ENCODE assay signal across 9 mouse cellular contexts in the genomic region with DNA sequence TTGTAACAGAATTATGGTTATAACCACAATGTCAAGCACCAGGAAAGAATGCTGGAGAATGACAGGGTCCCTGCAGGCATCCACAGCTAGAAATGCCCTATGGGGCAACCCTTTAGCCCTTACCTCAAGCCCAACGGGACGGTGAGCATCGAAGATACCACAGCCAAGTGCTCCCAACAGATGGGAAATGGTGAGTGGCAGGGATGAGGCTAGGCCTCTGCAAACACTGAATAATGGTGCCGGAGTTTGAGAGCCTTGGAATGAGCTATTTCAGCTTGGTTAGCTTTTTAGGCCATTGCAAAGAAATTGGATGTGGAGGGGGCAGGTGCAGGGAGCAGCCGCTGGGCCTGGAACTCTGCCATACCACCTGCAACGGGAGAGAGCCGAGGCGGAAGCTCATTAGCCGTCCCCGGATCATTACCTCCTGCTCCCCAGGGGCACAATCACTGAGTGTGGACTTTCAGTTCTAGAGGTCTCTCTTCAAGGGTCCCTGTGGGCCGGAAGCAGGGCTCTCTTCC.
DNase-seq lines count a peak whose midpoint lies in the region; ATAC-seq lines count a peak whose summit lies in the region.
"Had no signal": no experiment of that assay in that cellular context is flagged by ENCODE, and none has a peak within 500 bp of the region (broad histone marks: within the 10 kb centered on the region; RNA-seq: fewer than 3 reads in every experiment).

No protein-coding gene starts in this region.

- no peak overlapping the region for H3K4me3 ChIP-seq in midbrain, embryonic 15.5 days
- no peak overlapping the region for H3K4me3 ChIP-seq in midbrain, embryonic 11.5 days (ENCODE audit: low read depth, low read length)
- H3K4me3 ChIP-seq in hindbrain, embryonic 16.5 days (ENCODE audit: low read length): no peak overlapping the region
- H3K4me3 ChIP-seq in neural tube, embryonic 14.5 days (ENCODE audit: low read depth, low read length): no peak overlapping the region
- H3K4me3 ChIP-seq: heart, embryonic 13.5 days had no signal

- H3K27me3 ChIP-seq in midbrain, embryonic 15.5 days (replicated peaks): no peaks in the 10 kb centered on the region
- H3K27me3 ChIP-seq in midbrain, embryonic 11.5 days (ENCODE audit: control insufficient read depth, insufficient read depth, low read length): no peaks in the 10 kb centered on the region
- no peaks in the 10 kb centered on the region for H3K27me3 ChIP-seq in hindbrain, embryonic 16.5 days (replicated peaks; ENCODE audit: control insufficient read depth, insufficient read depth, low read length)
- H3K27me3 ChIP-seq in neural tube, embryonic 14.5 days (ENCODE audit: control insufficient read depth, insufficient read depth, low read length): no peaks in the 10 kb centered on the region
- H3K27me3 ChIP-seq: heart, embryonic 13.5 days; Patski had no signal

- no peaks in the 10 kb centered on the region for H3K9me3 ChIP-seq in midbrain, embryonic 15.5 days
- H3K9me3 ChIP-seq in midbrain, embryonic 11.5 days (ENCODE audit: control insufficient read depth, low read length): no peaks in the 10 kb centered on the region
- H3K9me3 ChIP-seq in hindbrain, embryonic 16.5 days (ENCODE audit: control insufficient read depth, low read length): no peaks in the 10 kb centered on the region
- no peaks in the 10 kb centered on the region for H3K9me3 ChIP-seq in neural tube, embryonic 14.5 days (ENCODE audit: control insufficient read depth, low read length)
- H3K9me3 ChIP-seq: heart, embryonic 13.5 days had no signal

- no peak overlapping the region for H3K9ac ChIP-seq in midbrain, embryonic 15.5 days
- H3K9ac ChIP-seq in midbrain, embryonic 11.5 days (ENCODE audit: low read length): no peak overlapping the region
- no peak overlapping the region for H3K9ac ChIP-seq in hindbrain, embryonic 16.5 days (ENCODE audit: low read depth, low read length)
- H3K9ac ChIP-seq in neural tube, embryonic 14.5 days (replicated peaks; ENCODE audit: low read depth, low read length): no peak overlapping the region
- H3K9ac ChIP-seq: heart, embryonic 13.5 days had no signal

- H3K4me2 ChIP-seq in midbrain, embryonic 15.5 days: no peak overlapping the region
- H3K4me2 ChIP-seq in midbrain, embryonic 11.5 days: no peak overlapping the region
- no peak overlapping the region for H3K4me2 ChIP-seq in hindbrain, embryonic 16.5 days (ENCODE audit: low read length)
- H3K4me2 ChIP-seq in neural tube, embryonic 14.5 days (ENCODE audit: low read depth, low read length): no peak overlapping the region
- H3K4me2 ChIP-seq: heart, embryonic 13.5 days had no signal

- no peaks in the 10 kb centered on the region for H3K36me3 ChIP-seq in midbrain, embryonic 15.5 days (replicated peaks)
- no peaks in the 10 kb centered on the region for H3K36me3 ChIP-seq in midbrain, embryonic 11.5 days (ENCODE audit: control insufficient read depth, insufficient read depth, low read length)
- H3K36me3 ChIP-seq in hindbrain, embryonic 16.5 days (ENCODE audit: control insufficient read depth, insufficient read depth, low read length): no peaks in the 10 kb centered on the region
- no peaks in the 10 kb centered on the region for H3K36me3 ChIP-seq in neural tube, embryonic 14.5 days (ENCODE audit: control insufficient read depth, insufficient read depth, low read length)
- H3K36me3 ChIP-seq: heart, embryonic 13.5 days had no signal

- 48% methylated on average over 11 of the region's 11 CpGs for WGBS in midbrain, embryonic 15.5 days
- WGBS in midbrain, embryonic 11.5 days: 90% methylated on average over 11 of the region's 11 CpGs
- WGBS in hindbrain, embryonic 16.5 days: 39% methylated on average over 11 of the region's 11 CpGs
- 31% methylated on average over 11 of the region's 11 CpGs for WGBS in neural tube, embryonic 14.5 days

- no peak for DNase-seq in midbrain, embryonic 11.5 days (ENCODE audit: low spot score, missing footprints)
- DNase-seq in cerebellum, postnatal 10 days: peak; percentile 77 to 82
- DNase-seq in B cell, adult 2 months: no peak
- no peak for DNase-seq in adipocyte (ENCODE audit: low spot score)

- H3K4me1 ChIP-seq in midbrain, embryonic 15.5 days: peaks cover 8% of the 10 kb centered on the region
- no peaks in the 10 kb centered on the region for H3K4me1 ChIP-seq in midbrain, embryonic 11.5 days (ENCODE audit: control insufficient read depth, insufficient read depth, low read length)
- peaks cover 4% of the 10 kb centered on the region; the same call in 1 of the 2 replicates for H3K4me1 ChIP-seq in hindbrain, embryonic 16.5 days (ENCODE audit: control insufficient read depth, insufficient read depth, low read depth, low read length)
- 0 out of 2 replicates have a peak, but pooled peaks cover 3% of the 10 kb centered on the region for H3K4me1 ChIP-seq in neural tube, embryonic 14.5 days (ENCODE audit: control insufficient read depth, insufficient read depth, low read length)
- H3K4me1 ChIP-seq: heart, embryonic 13.5 days had no signal

- peak; percentile 69 for ATAC-seq in midbrain, embryonic 15.5 days (replicated peaks)
- ATAC-seq in midbrain, embryonic 11.5 days (ENCODE audit: low FRiP score): no peak
- peak; percentile 64 for ATAC-seq in hindbrain, embryonic 16.5 days
- ATAC-seq in neural tube, embryonic 14.5 days (ENCODE audit: low read depth): peak; percentile 88
- ATAC-seq: Patski had no signal

- 0 out of 2 replicates have a peak overlapping the region, but pooled peaks have one; percentile 11 for H3K27ac ChIP-seq in midbrain, embryonic 15.5 days
- H3K27ac ChIP-seq in midbrain, embryonic 11.5 days (ENCODE audit: low read depth, low read length): no peak overlapping the region
- no peak overlapping the region for H3K27ac ChIP-seq in hindbrain, embryonic 16.5 days (ENCODE audit: low read depth, low read length)
- no peak overlapping the region; the same call in 1 of the 2 replicates for H3K27ac ChIP-seq in neural tube, embryonic 14.5 days (ENCODE audit: low read depth, low read length)
- H3K27ac ChIP-seq: heart, embryonic 13.5 days had no signal

Comparison
In these comparisons a context has a peak if more than half of its experiments do, and no peak if none do; other contexts are left out.
1. DNase-seq: peak in cerebellum, postnatal 10 days (2 of 2); none in midbrain, embryonic 11.5 days (single experiment), B cell, adult 2 months (0 of 2) and adipocyte (single experiment).